Mouse (Mus musculus): Measurements from ENCODE around the gene Raly. TPM values are rescaled to one million over a fixed set of nuclear protein-coding genes. Genes with fewer than 3 reads are reported as not detected.

Raly gene
- 151 TPM for polyA plus RNA-seq (2014; fragmentation: Illumina TruSeq; extraction: RNeasy Lipid Tissue Mini Kit (QIAGEN cat#74804); ENCODE audit: low read depth, low replicate concordance)

GRCm38 (mm10) chr2:154790656-154791483 is at the start of gene Raly, which contains the start of gene a:
Gene Raly (plus strand): TSS chr2:154791096.
Gene a (plus strand): TSS chr2:154791402.

GRCm38 (mm10) chr2:154769930-154770329 is 21.0 kb upstream of the Raly start, which contains the start of gene Gm14214:
Gene Gm14214 (minus strand): TSS chr2:154770030.

GRCm38 (mm10) chr2:154892201-154893044 is 101.5 kb downstream of the Raly start, which contains the start of gene Eif2s2:
Gene Eif2s2 (minus strand): TSS chr2:154892935.

Other genes with a start within 250 kb of the Raly start
- not detected for gene 1700003F12Rik, start 244.0 kb upstream of the Raly start, polyA plus RNA-seq (2014; fragmentation: Illumina TruSeq; extraction: RNeasy Lipid Tissue Mini Kit (QIAGEN cat#74804); ENCODE audit: low read depth, low replicate concordance)
- gene Actl10, start 239.3 kb upstream of the Raly start, polyA plus RNA-seq (2014; fragmentation: Illumina TruSeq; extraction: RNeasy Lipid Tissue Mini Kit (QIAGEN cat#74804); ENCODE audit: low read depth, low replicate concordance): not detected
- not detected for gene Necab3, start 232.2 kb upstream of the Raly start, polyA plus RNA-seq (2014; fragmentation: Illumina TruSeq; extraction: RNeasy Lipid Tissue Mini Kit (QIAGEN cat#74804); ENCODE audit: low read depth, low replicate concordance)
- not detected for gene E2f1, start 221.2 kb upstream of the Raly start, polyA plus RNA-seq (2014; fragmentation: Illumina TruSeq; extraction: RNeasy Lipid Tissue Mini Kit (QIAGEN cat#74804); ENCODE audit: low read depth, low replicate concordance)
- gene Pxmp4, start 187.4 kb upstream of the Raly start, polyA plus RNA-seq (2014; fragmentation: Illumina TruSeq; extraction: RNeasy Lipid Tissue Mini Kit (QIAGEN cat#74804); ENCODE audit: low read depth, low replicate concordance): 33.2 TPM
- gene Zfp341, start 177.8 kb upstream of the Raly start, polyA plus RNA-seq (2014; fragmentation: Illumina TruSeq; extraction: RNeasy Lipid Tissue Mini Kit (QIAGEN cat#74804); ENCODE audit: low read depth, low replicate concordance): not detected
- not detected for gene 4930519P11Rik, start 177.7 kb upstream of the Raly start, polyA plus RNA-seq (2014; fragmentation: Illumina TruSeq; extraction: RNeasy Lipid Tissue Mini Kit (QIAGEN cat#74804); ENCODE audit: low read depth, low replicate concordance)
- gene Chmp4b, start 139.4 kb upstream of the Raly start, polyA plus RNA-seq (2014; fragmentation: Illumina TruSeq; extraction: RNeasy Lipid Tissue Mini Kit (QIAGEN cat#74804); ENCODE audit: low read depth, low replicate concordance): 64.7 TPM
- not detected for gene Gm14214, start 21.1 kb upstream of the Raly start, polyA plus RNA-seq (2014; fragmentation: Illumina TruSeq; extraction: RNeasy Lipid Tissue Mini Kit (QIAGEN cat#74804); ENCODE audit: low read depth, low replicate concordance)
- not detected for gene a, start 306 bp downstream of the Raly start, polyA plus RNA-seq (2014; fragmentation: Illumina TruSeq; extraction: RNeasy Lipid Tissue Mini Kit (QIAGEN cat#74804); ENCODE audit: low read depth, low replicate concordance)
- 238 TPM for gene Eif2s2, start 101.8 kb downstream of the Raly start, polyA plus RNA-seq (2014; fragmentation: Illumina TruSeq; extraction: RNeasy Lipid Tissue Mini Kit (QIAGEN cat#74804); ENCODE audit: low read depth, low replicate concordance)
- 0.81 TPM for gene Gm14226, start 227.2 kb downstream of the Raly start, polyA plus RNA-seq (2014; fragmentation: Illumina TruSeq; extraction: RNeasy Lipid Tissue Mini Kit (QIAGEN cat#74804); ENCODE audit: low read depth, low replicate concordance)